Mouse (Mus musculus) testis, postnatal 14 days (tissue): ENCODE measurements around the gene Dock9.
"Not testable (repeated sequence)": the region's sequence is repeated elsewhere in the genome, so short reads cannot be mapped to it uniquely, and the experiment has no call there.

Source experiments
- DNase-seq: peaks from one replicate; pipeline ENCODE4 v3.0.0; 2021; ENCODE audit warnings: low spot score

The Dock9 gene

DNA sequence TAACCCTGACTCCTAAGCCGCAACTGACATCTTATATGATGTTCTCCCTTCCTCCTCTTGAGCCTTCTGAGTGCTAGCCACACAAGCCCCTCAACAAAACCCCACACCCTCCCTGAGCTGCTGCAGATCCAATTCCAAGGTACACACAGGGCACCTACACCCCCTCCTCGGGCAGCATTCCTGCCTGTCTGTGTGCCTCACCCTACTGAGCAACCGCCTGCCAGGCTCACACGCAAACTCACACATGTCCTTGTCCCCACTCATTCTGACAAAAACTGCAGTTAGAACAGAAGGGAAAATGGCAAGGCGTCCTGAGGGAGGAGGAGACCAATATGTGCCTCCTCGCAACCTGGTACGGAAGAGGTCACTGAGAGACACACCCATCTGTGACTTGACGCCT lies 60.4 kb downstream of the Dock9 start:
- no peak for DNase-seq

DNA sequence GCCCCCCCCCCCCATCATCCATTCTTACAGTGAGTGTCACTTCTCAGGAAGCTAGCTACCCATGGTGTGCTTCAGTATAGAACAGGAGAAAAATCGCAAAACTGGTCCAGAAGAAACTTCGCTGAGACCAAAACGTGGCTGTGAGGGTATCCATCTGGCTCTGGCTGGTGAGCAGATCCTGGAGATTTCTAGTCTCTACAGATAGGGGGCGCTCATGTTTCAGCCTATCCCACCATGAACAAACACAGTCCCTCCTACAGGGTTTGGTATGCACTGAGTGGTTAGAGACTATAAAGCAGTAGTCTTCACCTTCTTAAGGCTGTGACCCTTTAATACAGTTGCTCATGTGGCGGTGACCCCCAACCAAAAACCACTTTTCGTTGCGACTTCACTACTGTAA lies 62.0 kb downstream of the Dock9 start:
- DNase-seq, result no peak

DNA sequence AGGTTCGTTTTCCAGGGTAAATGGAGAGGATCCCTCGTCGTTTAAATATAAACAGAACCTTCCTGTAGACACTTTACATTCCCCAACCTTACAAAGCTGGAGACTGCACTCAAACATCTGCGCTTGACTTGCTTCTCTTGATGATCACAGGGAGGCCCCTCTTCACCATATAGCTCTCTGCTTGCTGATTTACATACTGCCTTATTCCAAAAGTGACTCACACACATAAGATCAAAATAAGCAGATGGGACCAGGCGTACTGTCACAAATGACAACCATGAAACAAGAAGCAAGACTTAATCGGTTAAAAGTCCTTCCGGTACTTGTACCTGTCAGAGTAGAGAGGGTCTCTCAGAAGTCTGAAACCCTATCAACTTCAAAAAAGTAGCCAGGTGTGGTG lies 63.4 kb downstream of the Dock9 start:
- DNase-seq, result no peak

DNA sequence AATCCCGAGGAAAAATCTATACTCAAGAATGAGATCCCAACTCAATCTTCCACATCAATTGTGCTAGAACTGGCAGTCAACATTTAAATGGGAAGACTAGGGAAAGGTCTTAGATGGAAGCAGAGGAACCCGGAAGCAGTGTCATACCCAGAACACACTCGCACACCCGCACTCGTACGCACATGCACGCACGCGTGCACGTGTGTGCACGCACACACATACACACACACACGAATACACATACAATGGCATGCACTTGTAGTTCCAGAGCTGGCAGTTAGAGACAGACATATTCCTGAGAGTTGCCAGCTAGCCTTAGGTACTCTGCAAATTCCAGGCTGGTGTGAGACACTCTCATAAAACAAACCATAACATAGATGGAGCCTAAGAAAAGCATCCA lies 63.9 kb downstream of the Dock9 start:
- DNase-seq, result no peak

DNA sequence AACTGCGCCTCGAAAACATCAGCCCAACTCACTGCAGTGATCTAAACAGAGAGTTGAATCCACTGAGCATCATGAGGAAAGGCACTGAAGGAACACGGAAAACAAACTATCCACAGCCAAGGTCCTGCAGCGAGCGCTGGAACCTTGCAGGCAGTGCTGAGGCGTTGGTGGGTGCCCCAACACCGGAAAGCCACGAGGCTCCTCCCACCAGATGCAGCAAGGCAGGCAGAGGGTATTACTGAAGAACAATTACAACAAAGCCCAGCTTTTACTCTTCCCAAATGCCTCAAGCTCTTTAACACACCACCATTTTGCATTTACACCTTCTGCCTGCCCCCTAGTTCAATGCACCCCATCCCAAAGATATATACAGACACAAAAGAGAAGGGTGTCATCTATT lies 65.4 kb downstream of the Dock9 start:
- no peak for DNase-seq

DNA sequence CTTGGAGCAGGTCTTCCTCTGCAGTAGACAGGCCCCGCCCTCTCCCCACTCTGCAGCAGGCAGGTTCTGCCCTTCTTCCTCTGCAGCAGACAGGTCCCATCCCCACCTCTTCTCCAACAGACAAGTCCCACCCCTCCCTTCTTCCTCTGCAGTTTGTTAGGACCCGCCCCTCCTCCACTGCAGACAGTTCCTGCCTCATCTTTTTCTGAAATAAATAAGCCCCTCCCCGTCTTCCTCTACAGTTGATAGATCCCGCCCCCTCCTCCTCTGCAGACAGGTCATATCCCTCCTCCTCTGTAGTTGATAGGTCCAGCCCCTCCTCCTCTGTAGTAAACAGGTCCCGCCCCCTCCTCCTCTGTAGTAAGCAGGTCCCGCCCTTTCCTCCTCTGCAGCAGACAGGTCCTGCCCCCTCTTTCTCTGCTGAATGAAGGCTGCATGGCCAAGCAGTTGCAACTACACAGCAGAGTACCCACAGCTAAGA lies 65.9 kb downstream of the Dock9 start:
- DNase-seq, result no peak

DNA sequence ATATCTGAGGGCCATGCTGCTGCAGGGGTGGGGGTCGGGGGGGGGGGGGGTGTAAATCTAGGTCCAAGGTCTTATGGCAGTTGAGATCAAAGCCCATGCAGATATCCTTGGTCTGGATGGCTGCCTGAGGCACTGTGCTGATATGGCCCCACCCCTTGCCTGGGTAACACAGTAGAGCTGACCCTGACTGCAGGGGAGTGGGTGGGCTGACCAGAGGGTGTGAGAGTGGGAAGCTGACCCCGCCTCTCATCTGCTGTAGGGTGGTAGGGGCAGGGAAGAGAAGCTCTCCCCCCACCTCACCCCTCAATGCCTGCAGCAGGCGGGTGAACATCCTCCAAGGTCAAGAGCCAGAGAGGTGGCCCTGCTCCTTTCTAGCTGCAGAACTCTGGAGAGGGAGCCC lies 66.7 kb downstream of the Dock9 start:
- no peak for DNase-seq

DNA sequence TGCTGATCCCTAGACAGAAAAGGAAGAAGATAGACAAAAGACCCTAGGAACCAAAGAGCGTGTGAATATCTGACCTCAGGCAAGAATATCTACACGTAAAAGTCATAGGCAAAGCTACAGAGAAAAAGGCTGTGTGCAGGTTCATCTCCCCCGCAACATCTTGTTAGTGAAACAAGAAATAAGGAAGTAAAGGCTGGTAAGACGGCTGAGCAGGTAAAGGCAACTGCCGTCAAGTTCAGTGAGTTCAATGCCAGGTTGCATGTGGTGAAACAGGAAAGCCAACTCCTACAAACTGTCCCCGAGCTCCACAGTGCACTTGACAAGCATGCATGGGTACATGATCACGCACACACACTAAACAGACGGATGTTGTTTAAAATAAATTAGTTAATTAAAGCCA lies 69.6 kb downstream of the Dock9 start:
- DNase-seq, result no peak

DNA sequence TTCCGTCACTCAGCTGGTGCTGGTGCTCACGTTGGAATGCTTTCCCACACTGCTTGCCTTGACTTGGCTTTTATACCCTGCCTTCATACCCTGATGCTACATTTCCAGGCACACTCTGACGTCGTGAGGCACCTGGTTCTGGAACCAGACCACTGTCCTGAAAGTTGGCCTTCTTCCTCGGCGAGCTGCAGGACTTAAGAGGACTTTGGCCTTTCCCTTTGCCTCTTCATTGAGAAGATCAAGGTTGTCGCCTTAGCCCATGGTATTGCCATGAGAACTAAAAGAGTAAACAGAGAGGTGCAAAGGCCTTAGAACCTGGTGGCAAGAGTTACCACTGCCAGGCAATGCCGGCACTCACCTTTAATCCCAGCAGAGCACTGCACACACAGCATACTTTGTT lies 73.1 kb downstream of the Dock9 start:
- no peak for DNase-seq

DNA sequence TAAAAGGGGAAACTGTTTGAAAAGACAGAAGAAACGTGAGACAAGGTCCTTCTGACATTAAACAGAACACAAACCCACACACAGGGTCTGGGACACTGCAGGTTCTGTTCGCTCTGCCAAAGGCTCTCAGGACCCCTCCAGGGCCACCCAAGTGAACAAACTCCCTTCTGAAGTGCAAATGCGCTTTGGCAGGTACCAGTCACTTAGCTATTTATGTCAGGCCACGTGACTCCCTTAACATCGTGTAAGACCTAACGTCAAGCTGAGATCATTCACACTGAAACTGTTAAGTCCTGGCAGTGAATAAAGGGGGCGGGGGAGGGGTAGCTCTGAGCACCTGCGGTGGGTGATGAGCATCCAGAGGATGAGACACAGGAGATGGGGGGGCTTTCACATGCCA lies 74.9 kb downstream of the Dock9 start:
- no peak for DNase-seq

DNA sequence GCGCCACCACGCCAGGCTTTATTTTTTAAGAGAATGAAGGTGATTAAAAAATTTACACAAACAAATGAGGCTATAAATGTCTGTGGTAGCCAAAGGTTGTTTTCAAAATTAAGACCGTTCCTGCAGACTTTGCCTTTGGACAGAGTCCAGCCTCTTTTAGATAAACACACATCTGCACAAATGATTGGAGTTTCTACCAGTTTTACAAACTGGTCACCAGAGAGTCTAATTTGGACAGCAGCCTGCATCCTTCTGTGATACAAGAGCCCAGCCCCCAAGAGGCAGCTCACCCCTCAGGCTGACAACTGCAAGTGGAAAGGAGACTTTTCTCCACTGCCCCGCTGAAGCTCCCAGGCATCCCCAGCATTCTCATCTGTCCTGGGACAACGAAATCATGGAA lies 76.2 kb downstream of the Dock9 start:
- no peak for DNase-seq

DNA sequence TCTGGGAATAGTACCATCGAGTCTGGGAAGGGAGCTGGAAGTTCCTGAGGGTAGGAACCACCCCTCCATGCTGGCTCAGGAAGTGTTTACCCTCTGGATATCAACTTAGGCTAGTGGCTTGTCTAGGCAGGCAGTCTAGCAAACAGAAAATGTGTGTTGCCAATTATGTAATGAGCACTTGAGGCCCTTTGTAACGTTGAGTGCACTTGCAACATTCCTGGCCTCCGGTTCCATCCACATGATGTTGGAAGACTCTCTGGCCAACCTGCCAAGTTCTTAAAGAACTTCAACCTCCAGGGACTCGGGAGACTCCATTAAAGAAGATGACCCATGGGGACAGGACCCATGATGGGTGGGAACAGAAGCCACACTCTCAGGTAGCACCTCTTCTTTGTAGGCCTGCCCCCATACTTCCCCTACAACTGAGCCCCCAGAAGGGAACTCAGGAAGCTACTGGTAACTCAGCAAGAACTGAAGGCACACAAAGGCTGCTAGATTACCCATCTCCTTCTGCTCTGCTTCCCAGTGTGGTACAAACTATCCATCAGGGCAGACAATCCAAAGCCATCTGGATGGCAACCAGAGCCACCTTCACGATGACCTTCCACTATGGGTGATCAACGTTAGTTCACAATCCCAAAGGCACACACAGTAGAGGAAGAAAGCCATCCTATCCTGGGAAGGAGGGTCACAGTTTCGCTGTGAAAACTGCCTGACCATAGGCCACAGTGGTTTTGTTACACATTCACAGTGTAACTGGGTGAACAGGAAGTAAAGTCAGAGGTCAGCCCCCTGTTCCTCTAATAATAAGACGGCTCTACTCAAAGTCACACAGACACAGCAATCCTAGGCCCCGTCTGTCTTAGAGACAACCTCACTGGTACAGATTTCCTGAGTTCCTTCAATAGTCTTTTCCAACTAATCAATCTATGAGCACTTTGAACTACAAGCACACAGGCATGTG lies 77.7 kb downstream of the Dock9 start:
- no peak for DNase-seq

DNA sequence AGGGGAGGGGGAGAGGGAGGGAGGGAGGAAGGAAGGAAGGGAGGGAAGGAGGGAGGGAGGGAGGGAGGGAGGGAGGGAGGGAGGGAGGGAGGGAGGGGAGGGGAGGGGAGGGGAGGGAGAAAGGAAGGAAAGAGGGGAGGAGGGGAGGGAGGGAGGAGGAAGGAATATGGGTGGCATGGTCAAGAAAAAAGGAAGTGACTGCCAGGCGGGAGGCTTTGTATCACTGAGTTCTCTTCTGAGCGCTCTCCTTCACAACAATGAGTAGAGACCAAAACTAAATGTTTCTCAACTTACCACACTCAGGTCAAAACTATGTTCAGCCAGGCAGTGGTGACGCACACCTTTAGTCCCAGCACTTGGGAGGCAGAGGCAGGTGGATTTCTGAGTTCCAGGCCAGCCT lies 82.8 kb downstream of the Dock9 start:
- DNase-seq, result not testable (repeated sequence)

DNA sequence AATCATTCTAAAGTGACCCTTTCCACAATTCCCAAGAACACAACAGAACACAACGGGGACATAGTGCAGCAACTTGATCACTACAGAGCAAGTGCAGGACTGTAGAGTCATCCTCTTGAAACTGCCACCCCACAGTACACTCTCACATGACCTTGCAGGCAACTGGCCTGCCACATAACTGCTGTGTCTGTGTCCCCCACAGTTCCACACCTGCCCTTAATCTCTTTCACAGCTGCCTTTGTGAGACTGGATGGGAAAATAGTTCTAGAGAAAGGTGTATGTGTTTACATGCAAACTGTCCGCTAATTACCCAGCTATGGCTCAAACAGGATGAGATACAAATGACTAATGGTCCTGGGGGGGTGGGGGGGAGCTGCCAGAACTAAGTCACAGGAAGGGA lies 83.4 kb downstream of the Dock9 start:
- no peak for DNase-seq

DNA sequence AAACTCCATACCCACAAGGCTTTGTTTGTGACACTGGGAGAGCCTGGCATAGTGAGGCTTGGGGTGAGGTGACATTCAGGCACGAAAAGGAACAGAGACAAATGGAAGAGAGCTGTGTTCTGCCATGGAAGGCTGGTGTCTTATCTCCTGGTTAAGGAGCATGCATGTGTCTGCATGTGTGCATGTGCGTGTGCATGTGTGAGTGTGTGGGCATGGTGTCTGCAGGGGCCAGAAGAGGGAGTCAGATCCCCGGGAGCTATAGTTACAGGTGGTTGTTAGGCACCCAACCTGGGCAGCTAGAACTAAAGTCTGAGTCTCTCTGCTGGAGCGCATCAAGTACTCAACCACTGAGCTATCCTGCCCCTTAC lies 83.8 kb downstream of the Dock9 start:
- no peak for DNase-seq

DNA sequence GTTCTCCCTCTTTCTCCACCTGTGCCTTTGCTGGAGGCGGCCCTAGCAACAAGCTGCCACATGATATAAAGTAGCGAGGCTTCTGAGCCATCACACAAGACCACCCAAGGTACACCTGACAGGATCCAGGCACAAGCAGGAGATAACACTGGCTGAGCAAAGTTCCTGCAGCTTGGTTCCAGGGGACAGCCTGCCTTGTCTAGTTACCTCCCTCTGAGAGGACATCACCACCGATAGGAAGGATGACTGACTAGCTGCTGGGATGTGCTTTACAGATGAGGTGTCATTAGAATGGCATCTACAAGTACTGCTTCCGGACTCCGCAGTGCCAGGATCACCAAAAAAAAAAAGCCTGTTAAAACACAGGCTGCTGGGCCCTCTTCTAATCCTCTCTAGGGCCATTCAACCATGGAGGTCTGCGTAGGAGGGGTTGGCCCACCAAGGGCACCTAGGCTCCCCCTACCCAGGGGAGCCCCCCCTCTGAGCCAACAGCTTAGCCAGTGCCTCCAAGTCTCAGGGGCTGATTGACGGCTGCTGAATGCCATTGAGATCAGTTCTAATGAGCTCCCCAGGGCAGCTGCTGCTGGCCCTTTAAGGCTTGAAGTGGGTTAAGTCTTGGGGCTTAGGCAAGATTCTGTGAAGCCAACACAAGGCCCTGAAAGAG lies 84.3 kb downstream of the Dock9 start:
- DNase-seq, result peak; percentile 48

DNA sequence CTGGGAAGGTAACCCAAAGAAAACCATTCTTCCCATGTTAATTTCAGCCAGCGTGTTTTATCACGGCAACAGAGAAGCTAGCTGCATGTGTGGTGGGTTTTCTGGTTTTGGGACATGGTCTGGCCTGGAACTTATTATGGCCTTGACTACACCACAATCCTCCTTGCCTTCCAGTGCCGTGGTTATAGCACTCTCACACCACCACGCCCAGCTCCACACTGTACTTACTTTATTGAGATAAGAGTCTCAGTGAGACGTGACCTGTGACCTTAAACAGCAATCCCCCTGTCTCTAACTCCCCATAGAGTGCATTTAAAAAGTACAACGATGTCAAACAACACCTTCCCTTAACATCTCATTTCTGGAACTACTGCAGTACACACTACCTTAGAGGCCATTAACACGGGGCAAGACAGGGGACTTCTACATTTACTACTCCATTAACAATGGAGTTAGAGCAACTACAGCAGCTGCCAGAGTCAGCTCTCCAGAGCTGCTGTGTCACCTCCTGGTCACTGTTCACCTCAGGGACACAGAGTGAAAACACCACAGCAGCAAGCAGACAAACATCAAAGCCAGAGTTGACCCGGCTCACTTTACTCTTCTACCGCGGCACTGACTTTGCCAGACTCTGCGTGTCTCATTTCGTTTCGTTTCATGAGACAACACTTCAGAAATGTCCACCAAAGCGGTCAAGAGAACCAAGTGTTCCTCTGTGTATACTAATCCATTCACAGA lies 86.4 kb downstream of the Dock9 start:
- DNase-seq, result no peak

DNA sequence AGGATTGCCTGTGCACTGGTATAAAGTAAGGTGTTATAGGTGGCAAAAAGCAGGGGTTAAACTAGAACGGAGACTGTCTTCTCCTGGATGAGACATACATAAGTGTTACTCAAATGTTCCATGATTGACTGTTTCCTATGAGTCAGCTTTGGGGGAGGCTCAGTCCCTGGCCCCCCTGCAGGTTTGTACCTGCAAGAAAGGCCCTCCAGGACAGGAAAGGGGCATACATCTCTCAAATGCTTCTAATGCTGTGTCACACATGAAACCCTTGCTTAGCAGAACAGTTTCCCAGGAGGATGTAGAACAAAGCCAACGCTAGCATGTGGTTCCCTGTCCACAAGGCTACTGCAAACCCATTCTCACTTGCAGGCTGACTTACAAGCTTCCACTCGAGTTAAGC lies 87.5 kb downstream of the Dock9 start:
- DNase-seq, result no peak

DNA sequence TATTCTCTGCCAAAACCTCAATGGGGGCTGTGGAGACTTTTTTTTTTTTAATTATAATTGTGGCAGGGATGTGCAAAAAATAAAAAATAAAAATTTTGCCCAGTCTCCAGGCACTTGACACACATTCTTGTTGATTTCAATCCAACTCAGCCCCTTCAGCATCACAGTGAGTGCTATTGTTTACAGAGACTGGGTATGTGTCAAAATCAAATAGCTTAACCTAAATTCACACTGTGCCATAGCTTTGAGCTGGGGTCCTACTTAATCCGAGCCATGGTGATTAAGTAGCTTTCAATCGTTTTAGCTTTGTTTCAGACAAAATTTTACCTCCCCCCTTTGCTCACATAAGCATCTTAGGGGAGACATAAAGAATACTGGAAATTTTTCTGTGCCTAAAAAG lies 89.4 kb downstream of the Dock9 start:
- DNase-seq, result no peak

DNA sequence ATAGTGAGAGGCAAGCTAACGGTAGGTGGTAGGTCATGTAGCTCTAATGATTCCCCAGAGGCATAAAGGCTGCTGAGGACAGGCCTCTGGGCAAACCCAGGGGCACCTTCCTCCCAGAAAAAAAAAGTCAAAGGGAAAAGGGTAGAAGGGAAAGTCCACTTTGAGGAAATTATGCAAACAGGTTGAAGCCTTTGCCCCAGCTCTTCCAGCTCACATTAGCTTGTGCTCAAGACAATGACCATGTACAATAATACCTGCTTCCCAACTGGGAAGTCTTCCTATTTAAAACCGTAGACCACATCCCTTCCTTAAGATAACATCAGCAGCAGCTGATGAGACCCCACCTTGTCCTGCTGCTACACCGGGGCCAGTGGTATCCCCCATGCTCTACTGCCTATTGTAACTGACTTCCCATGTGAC lies 91.1 kb downstream of the Dock9 start:
- DNase-seq, result no peak

DNA sequence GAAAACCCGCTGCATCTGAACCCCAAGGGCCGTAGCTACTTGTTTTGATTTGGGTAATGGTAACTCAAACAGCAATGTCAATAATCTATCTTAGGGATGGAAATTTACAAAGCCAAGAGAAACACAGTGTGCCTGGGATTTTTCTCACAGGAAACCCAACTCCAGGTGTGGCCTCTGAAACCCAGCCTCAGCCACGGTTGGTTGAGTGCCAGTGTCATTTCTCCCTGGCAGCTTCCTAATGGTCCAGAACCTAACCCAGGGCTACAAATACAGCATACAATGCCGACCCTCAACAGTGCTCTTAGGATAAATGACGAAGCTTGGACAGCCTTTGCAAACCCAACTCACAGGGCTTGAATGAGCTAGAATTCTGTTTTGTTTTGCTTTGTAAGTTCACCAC lies 92.0 kb downstream of the Dock9 start:
- no peak for DNase-seq

DNA sequence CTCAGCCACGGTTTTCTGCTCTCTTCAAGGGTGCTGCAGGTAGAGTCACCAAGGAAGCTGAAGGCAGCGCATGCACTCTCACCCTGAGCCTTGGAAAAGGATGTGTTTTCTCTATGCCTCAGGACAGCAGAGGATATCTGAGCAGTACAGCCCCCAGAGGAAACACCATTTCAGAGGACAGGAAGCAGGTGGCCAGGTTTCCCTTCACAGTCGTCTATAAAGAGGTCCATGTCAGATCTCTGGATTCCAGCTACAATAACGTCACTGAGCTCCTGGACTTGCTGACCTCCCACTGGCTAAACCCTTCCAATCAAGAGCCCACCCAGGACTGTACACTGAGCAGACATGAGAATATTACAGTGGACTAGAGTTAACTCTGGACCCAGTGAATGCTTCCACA lies 95.1 kb downstream of the Dock9 start:
- DNase-seq, result no peak

DNA sequence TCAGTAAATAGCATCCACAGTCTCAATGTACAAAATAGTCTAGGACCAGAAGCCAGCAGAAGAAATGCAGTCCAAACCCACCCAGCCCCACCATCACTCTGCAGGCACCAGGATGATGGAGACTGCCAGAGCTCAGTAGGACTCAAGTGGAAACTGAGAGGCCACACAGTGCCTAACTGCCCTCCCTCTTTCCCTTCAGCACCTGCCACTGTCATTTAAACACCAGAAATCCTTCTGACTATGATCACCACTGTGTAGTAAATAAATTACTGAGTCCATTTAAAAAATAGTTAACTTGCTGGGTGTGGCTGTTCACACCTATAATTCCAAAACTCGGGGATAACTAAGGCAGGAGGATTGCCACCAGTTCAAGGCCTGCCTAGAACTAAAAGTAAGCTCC lies 97.6 kb downstream of the Dock9 start:
- DNase-seq, result no peak
